ENCODE assay signal across 23 mouse cellular contexts in the genomic region with DNA sequence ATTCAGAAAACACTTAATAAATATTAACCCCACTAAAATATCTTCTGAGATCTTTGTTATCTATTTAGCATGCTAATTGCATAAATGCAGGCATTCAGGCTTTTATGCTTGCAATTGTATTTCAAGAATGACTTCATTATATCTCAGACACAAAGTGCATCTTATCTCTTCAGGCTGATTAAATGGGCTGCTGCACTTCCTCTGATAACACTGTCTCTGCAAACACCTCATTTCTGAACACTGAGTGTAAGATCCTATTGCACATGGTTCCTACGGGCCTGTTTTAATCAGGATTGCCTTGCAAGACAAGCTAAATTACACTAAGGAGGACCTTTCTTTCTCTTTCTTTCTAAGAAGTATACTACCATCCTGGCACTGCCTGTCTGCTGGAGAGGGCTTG.
"Had no signal": no experiment of that assay in that cellular context is flagged by ENCODE, and none has a peak within 500 bp of the region (broad histone marks: within the 10 kb centered on the region; RNA-seq: fewer than 3 reads in every experiment).

No protein-coding gene starts in this region.

- H3K4me1 ChIP-seq: heart, embryonic 15.5 days; kidney, embryonic 15.5 days; limb, embryonic 13.5 days; limb, embryonic 15.5 days had no signal

- H3K9me3 ChIP-seq: heart, embryonic 15.5 days; kidney, embryonic 15.5 days; limb, embryonic 13.5 days; limb, embryonic 15.5 days had no signal

- H3K36me3 ChIP-seq: heart, embryonic 13.5 days; heart, embryonic 15.5 days; kidney, embryonic 15.5 days; limb, embryonic 13.5 days; limb, embryonic 15.5 days had no signal

- H3K27me3 ChIP-seq: heart, embryonic 13.5 days; heart, embryonic 15.5 days; kidney, embryonic 15.5 days; limb, embryonic 13.5 days; limb, embryonic 15.5 days had no signal

- ATAC-seq: hindbrain, postnatal 0 days; intestine, embryonic 16.5 days had no signal

- H3K27ac ChIP-seq: heart, adult 2 months; heart, embryonic 13.5 days; heart, embryonic 15.5 days; hindbrain, embryonic 14.5 days; hindbrain, postnatal 0 days; kidney, embryonic 15.5 days; kidney, postnatal 0 days; limb, embryonic 13.5 days; limb, embryonic 15.5 days had no signal

- H3K4me3 ChIP-seq: heart, adult 2 months; heart, embryonic 13.5 days; heart, embryonic 15.5 days; kidney, embryonic 15.5 days; limb, embryonic 13.5 days; limb, embryonic 15.5 days had no signal

- H3K4me2 ChIP-seq: heart, embryonic 11.5 days; heart, embryonic 13.5 days; heart, embryonic 15.5 days; hindbrain, embryonic 14.5 days; kidney, embryonic 15.5 days; limb, embryonic 13.5 days; limb, embryonic 15.5 days had no signal

- H3K9ac ChIP-seq: heart, embryonic 13.5 days; heart, embryonic 15.5 days; hindbrain, embryonic 14.5 days; kidney, embryonic 15.5 days; limb, embryonic 13.5 days; limb, embryonic 15.5 days had no signal

- DNase-seq: gastrocnemius, postnatal 14 days; gastrocnemius, postnatal 36 days; heart, adult 2 months; heart, postnatal 14 days; heart, postnatal 36 days; kidney, adult 11 months; kidney, adult 2 months; kidney, adult 9 months; kidney, postnatal 14 days; kidney, postnatal 36 days; layer of hippocampus, adult 9-11 months; layer of hippocampus, postnatal 36 days; left cerebral cortex, postnatal 4 days had no signal
